Mouse (Mus musculus) bone marrow macrophage, adult 2 months (primary cell): ENCODE data around the gene Gm21985.

Experiments used
- CTCF ChIP-seq: IDR thresholded peaks from 2 replicates; pipeline ENCODE4 v1.5.1; 2012; ENCODE audit warnings: low read depth, mild to moderate bottlenecking, low read length, moderate library complexity
- POLR2A ChIP-seq: IDR thresholded peaks from 2 replicates; pipeline ENCODE4 v1.6.1; 2012; ENCODE audit warnings: mild to moderate bottlenecking, low read depth, low read length, borderline replicate concordance

GRCm38 (mm10) chr2:112241787-112242186 lies 24.3 kb upstream of the Gm21985 start:
- TF ChIP-seq POLR2A (no peak), CTCF (no peak)
